Mouse (Mus musculus) thymus, adult 18-20 months (tissue): ENCODE data around the gene Trim75.
A peak's percentile ranks its signal among the peaks of the same experiment; 100 is the strongest.

Experiments used
- DNase-seq, 2 experiments: peaks; one replicate each; pipeline ENCODE4 v3.0.0; 2022; ENCODE audit warnings: mixed read lengths in 2 of 2

Trim75 gene

DNA sequence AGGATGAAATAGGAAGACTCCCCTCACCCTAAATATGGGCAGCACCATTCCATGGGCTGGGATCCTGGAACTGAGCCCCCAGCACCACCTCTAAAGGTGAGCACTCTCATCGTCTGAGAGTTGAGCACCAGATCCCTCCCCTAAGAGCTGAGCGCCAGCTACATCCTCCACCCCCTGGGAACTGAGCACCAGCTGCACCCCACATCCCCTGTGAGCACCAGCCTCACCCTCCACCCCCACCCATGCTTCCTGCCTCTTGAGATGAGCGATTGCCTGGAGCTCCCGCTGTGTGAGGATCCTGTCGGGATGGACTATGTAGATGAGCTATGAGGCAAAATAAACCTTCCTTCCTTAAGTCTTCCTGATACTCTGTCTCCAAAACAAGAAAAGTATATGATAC is 44.7 kb downstream of the Trim75 start:
- peak; percentile 55 to 57 for DNase-seq

DNA sequence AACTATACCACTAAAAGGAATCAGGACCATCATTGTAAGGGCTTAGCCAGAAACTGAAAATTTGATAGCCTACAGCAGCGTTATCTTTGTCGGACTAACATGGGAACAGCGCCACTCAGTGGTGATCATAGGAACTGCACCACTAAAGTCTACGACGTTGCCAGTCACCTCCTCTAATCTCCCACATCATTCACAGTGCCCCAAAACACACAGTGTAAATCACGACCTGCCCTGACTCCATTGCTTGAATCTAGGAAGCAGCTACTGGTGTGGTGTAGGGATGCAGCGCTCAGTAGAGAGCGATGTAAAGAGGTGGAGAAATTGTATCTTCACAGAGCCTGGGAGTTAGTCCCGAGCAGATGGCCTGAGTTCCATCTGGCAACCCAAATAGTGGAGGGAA is 46.1 kb downstream of the Trim75 start:
- peak; percentile 34 to 36 for DNase-seq

DNA sequence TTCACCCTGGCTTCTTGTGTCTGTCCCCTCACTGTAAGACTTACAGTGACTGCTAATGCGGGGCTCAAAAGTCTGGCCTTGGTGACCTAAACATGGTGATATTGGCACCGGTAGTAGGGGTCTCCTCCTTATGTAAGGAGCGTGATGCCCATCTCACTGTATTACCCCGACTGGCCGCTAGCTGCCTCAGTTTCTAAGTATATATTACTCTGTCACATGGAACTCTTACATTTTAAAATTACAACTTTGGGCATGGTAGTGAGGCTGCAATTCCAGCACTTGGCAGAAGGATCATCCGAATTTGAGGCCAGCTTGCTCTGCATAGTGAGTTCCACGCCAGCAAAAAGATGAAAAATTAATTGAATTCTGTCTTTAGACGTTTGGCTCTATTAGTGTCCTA is 46.6 kb downstream of the Trim75 start:
- no peak for DNase-seq

DNA sequence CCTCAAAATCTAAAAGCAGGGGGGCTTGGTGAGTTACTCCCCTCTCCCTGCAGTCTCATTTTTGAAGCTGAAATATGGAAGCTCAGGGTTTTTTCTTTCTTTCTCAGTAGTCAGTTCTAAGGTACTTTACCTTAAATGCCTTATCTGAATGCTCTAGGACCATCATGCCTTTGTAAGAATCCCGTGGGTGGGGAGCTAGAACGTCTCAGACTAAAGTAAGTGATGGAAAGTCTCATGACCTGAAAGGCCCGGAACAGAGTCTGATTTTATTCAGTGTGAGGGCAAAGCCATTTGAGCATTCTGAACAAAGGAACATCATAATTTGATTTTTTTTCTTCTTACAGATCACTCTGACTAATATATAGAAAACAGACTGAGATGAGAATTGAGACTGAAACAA is 52.6 kb downstream of the Trim75 start:
- no peak for DNase-seq
